Mouse (Mus musculus): ENCODE data around the gene Dirc2. TPM values are rescaled to one million over a fixed set of nuclear protein-coding genes. Genes with fewer than 3 reads are reported as not detected.

Dirc2 gene
- polyA plus RNA-seq, 1 experiment from 2014 or later: 16.0 TPM

DNA sequence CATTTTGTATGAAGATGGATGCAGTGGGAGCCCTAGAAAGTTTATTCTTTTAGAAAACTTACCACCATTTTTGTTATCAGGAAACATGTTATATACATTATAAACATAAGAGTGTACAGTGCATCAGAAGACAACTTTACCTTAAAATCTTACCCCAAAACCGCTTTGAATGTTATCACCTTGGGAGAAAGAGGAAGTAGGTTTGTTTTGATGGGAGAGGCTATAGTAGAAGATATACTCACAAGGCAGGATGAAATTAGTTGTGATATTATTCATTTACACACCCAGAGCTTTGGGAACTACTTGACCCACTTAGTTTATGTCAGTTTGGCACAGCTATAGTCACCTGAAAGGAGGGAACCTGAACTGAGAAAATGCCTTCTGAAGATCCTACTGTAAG, 6.7 kb upstream of the Dirc2 start:
- Histone ChIP-seq H3K27ac (ENCODE audit: low read depth) (no peak overlapping the region), H3K4me2 (no peak overlapping the region), H3K27me3 (ENCODE audit: insufficient read depth, low read length) (no peaks in the 10 kb centered on the region), H3K9me3 (ENCODE audit: low read depth, low read length) (no peaks in the 10 kb centered on the region), H3K4me3 (ENCODE audit: low read depth, low read length) (no peak overlapping the region), H3K36me3 (ENCODE audit: insufficient read depth) (no peaks in the 10 kb centered on the region), H3K9ac (no peak overlapping the region), H3K4me1 (ENCODE audit: insufficient read depth) (0 out of 2 replicates have a peak, but pooled peaks cover 5% of the 10 kb centered on the region)
- no peak for DNase-seq
- no peak for TF ChIP-seq CTCF (IDR thresholded peaks at IDR 0.05; ENCODE audit: low read depth)
- ATAC-seq (ENCODE audit: insufficient read depth): no peak
- 90% methylated on average over 1 of the region's 1 CpGs for WGBS

DNA sequence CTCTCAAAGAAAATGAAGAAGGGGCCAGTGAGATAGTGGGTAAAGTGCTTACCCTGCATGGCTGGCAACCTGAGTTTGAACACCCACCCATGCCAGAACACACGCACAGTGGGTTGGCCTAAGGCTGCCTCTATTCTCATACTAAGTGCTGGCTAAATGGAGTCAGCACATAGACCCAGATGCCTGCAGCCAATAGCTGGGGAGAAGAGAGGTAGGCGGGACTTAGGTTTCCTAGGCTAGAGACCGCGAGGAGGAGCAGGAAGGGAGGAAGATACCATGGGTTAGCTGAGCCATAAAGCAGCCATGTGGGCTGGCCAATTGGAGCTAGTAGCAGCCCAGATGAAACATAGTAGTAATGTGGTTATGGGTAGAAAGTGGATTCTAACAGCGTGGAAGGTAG, 3.4 kb upstream of the Dirc2 start:
- no peaks in the 10 kb centered on the region for H3K36me3 ChIP-seq (ENCODE audit: insufficient read depth)
- no peak overlapping the region for H3K27ac ChIP-seq (ENCODE audit: low read depth)
- DNase-seq: no peak
- no peaks in the 10 kb centered on the region for H3K9me3 ChIP-seq (ENCODE audit: low read depth, low read length)
- TF ChIP-seq CTCF (IDR thresholded peaks at IDR 0.05; ENCODE audit: low read depth): no peak
- no peak overlapping the region for H3K4me3 ChIP-seq (ENCODE audit: low read depth, low read length)
- H3K9ac ChIP-seq: no peak overlapping the region
- 0 out of 2 replicates have a peak, but pooled peaks cover 5% of the 10 kb centered on the region for H3K4me1 ChIP-seq (ENCODE audit: insufficient read depth)
- H3K27me3 ChIP-seq (ENCODE audit: insufficient read depth, low read length): no peaks in the 10 kb centered on the region
- WGBS: 86% methylated on average over 5 of the region's 5 CpGs
- H3K4me2 ChIP-seq: no peak overlapping the region
- no peak for ATAC-seq (ENCODE audit: insufficient read depth)

DNA sequence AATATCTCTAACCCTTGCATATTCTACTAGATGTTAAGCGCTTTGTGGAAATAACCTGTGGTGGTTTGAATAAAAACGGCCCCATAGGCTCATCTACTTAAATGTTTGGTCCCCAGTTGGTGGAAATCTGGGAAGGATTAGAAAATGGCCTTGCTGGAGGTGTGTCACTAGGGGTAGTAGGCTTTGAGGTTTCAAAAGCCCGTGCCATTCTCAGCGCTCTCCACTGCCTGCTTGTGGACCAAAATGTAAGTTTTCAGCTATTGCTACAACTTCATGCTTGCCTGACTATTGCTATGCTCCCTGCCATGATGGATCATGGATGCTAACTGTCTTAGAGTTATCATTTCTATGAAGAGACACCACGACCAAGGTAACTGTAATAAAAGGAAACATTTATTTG, 2.5 kb upstream of the Dirc2 start:
- no peaks in the 10 kb centered on the region for H3K9me3 ChIP-seq (ENCODE audit: low read depth, low read length)
- no peak for DNase-seq
- no peaks in the 10 kb centered on the region for H3K27me3 ChIP-seq (ENCODE audit: insufficient read depth, low read length)
- H3K4me2 ChIP-seq: peak overlapping the region; percentile 85
- no peaks in the 10 kb centered on the region for H3K36me3 ChIP-seq (ENCODE audit: insufficient read depth)
- ATAC-seq (ENCODE audit: insufficient read depth): no peak
- WGBS: 80% methylated on average over 5 of the region's 5 CpGs
- no peak overlapping the region for H3K4me3 ChIP-seq (ENCODE audit: low read depth, low read length)
- no peak for TF ChIP-seq CTCF (IDR thresholded peaks at IDR 0.05; ENCODE audit: low read depth)
- H3K4me1 ChIP-seq (ENCODE audit: insufficient read depth): 0 out of 2 replicates have a peak, but pooled peaks cover 5% of the 10 kb centered on the region
- H3K27ac ChIP-seq (ENCODE audit: low read depth): no peak overlapping the region
- no peak overlapping the region for H3K9ac ChIP-seq

DNA sequence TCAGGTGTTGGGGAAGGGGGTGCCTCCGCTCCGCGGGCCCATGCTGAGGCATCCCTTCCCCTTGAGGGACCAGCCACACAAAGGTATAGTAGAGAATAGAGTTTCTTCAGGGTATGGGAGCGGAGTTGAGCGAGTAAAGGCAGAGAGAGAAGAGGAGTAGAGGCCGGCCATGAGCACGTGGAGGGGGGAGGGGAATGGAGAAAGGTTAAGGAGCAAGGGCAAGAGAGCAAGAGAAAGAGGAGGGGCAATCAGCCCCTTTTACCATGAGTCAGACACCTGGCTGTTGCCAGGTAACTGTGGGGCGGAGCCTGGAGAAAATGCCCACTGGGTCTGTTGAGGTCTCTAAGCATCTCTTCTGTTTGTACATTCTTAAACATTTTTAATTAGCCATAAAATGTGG, 2.0 kb upstream of the Dirc2 start:
- Histone ChIP-seq H3K9ac (peak overlapping the region; percentile 58), H3K36me3 (ENCODE audit: insufficient read depth) (no peaks in the 10 kb centered on the region), H3K27me3 (ENCODE audit: insufficient read depth, low read length) (no peaks in the 10 kb centered on the region), H3K27ac (ENCODE audit: low read depth) (no peak overlapping the region), H3K4me2 (peak overlapping the region; percentile 85), H3K4me3 (ENCODE audit: low read depth, low read length) (peak overlapping the region; percentile 78), H3K9me3 (ENCODE audit: low read depth, low read length) (no peaks in the 10 kb centered on the region), H3K4me1 (ENCODE audit: insufficient read depth) (0 out of 2 replicates have a peak, but pooled peaks cover 5% of the 10 kb centered on the region)
- WGBS: 25% methylated on average over 8 of the region's 8 CpGs
- ATAC-seq (ENCODE audit: insufficient read depth) (no peak), DNase-seq (no peak)
- no peak for TF ChIP-seq CTCF (IDR thresholded peaks at IDR 0.05; ENCODE audit: low read depth)

DNA sequence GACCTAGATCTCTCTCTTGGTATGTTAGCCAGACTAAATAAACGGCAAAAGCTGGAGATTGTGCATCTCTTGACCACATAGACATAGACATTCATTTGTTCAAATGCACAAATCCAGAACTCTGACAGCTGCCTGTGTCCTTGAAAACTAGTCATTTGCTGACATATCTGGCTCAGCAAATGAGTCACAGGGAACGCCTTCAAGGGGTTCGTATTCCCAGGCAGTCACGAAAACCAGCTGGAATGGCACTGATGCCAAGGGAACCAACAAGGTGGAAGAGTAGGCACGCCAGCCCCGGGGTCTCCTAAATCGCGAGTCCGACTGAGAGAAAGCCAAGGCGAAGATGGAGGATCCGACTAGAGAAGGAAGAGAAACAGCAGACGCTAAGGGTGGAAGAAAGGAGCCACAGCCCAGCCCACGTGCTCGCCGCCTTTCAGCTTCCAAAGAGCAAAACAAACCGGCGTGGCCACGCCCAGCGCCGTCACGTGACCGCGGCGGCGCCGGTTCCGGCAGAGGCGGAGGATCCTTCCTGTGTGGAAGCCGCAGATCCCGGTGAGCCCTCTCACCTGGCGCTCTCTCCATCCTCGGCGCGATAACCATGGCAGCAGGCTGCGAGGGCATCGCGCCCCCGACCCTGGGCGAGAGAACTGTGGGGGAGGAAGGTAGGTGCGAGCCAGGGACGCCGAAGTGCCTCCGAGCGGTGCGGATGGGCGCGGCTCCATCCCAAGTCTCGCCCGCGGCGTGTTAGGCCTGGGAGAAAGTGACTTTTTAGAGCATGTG, 912 bp upstream of the Dirc2 start, which contains the start of gene Hspbap1:
Gene Hspbap1 (plus strand): TSS at position 498 of the 780 bp plus-strand sequence.
- WGBS: under 1% methylated on average over 51 of the region's 51 CpGs
- no peaks in the 10 kb centered on the region for H3K36me3 ChIP-seq (ENCODE audit: insufficient read depth)
- peak within 1 kb of the TSS; percentile 78 for H3K4me3 ChIP-seq (ENCODE audit: low read depth, low read length)
- no peak for TF ChIP-seq CTCF (IDR thresholded peaks at IDR 0.05; ENCODE audit: low read depth)
- H3K4me2 ChIP-seq: peak within 1 kb of the TSS; percentile 85
- peak within 1 kb of the TSS; percentile 58; the same call in 1 of the 2 replicates for H3K27ac ChIP-seq (ENCODE audit: low read depth)
- ATAC-seq (ENCODE audit: insufficient read depth): peak; percentile 67
- peak within 1 kb of the TSS; percentile 85 for H3K9ac ChIP-seq
- H3K9me3 ChIP-seq (ENCODE audit: low read depth, low read length): no peaks in the 10 kb centered on the region
- peak; percentile 94 for DNase-seq
- H3K27me3 ChIP-seq (ENCODE audit: insufficient read depth, low read length): no peaks in the 10 kb centered on the region
- H3K4me1 ChIP-seq (ENCODE audit: insufficient read depth): 0 out of 2 replicates have a peak, but pooled peaks cover 5% of the 10 kb centered on the region

DNA sequence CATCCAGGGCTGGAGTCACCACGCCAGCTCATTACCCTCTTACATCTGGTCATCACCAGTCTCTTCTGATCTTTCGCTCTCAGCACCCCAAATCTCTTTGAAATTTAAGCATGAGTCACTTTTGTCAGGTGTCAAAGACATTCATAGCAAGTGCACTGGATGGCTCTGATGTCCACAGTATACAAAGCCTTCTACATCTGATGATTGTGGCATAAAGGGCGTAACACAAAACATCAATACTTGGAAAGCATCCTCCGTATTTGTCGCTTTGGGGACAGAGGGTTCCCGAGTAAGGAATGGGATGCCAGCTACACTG, 729 bp downstream of the Dirc2 start:
- Histone ChIP-seq H3K27me3 (ENCODE audit: insufficient read depth, low read length) (no peaks in the 10 kb centered on the region), H3K9me3 (ENCODE audit: low read depth, low read length) (no peaks in the 10 kb centered on the region), H3K4me1 (ENCODE audit: insufficient read depth) (0 out of 2 replicates have a peak, but pooled peaks cover 5% of the 10 kb centered on the region), H3K4me3 (ENCODE audit: low read depth, low read length) (peak overlapping the region; percentile 78), H3K36me3 (ENCODE audit: insufficient read depth) (no peaks in the 10 kb centered on the region), H3K9ac (peak overlapping the region; percentile 85), H3K4me2 (peak overlapping the region; percentile 85), H3K27ac (ENCODE audit: low read depth) (no peak overlapping the region)
- DNase-seq (no peak), ATAC-seq (ENCODE audit: insufficient read depth) (no peak)
- no peak for TF ChIP-seq CTCF (IDR thresholded peaks at IDR 0.05; ENCODE audit: low read depth)
- WGBS: 20% methylated on average over 6 of the region's 6 CpGs

DNA sequence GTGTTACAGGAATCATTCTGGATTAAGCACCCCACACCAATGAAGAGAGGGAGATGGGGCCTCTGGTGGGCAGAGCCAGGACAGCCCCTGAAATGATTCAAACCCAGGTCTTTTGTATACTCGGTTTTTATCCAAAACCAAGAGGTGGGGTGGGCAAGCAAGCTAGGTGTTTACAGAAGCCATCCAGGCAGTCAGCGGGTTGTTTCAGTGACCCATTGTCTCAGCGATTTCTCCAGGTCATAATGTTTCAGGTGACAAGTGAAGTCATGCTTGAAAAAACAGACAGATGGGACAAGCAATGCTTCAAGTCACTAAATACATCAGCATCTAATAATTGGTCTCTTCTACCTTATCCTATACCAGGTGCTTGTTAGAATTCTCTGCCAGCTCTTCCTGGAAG, 2.8 kb downstream of the Dirc2 start:
- Histone ChIP-seq H3K27me3 (ENCODE audit: insufficient read depth, low read length) (no peaks in the 10 kb centered on the region), H3K9ac (no peak overlapping the region), H3K4me1 (ENCODE audit: insufficient read depth) (0 out of 2 replicates have a peak, but pooled peaks cover 5% of the 10 kb centered on the region), H3K4me2 (no peak overlapping the region), H3K4me3 (ENCODE audit: low read depth, low read length) (no peak overlapping the region), H3K36me3 (ENCODE audit: insufficient read depth) (no peaks in the 10 kb centered on the region), H3K9me3 (ENCODE audit: low read depth, low read length) (no peaks in the 10 kb centered on the region), H3K27ac (ENCODE audit: low read depth) (no peak overlapping the region)
- ATAC-seq (ENCODE audit: insufficient read depth): no peak
- 70% methylated on average over 3 of the region's 3 CpGs for WGBS
- DNase-seq: no peak
- no peak for TF ChIP-seq CTCF (IDR thresholded peaks at IDR 0.05; ENCODE audit: low read depth)

All from lung, embryonic 14.5 days (tissue).